Mouse (Mus musculus) cerebellum, adult 2 months (tissue): ENCODE results near the gene Pbx1.

Experiments
- CTCF ChIP-seq: fragments of 200-500 bp; IDR thresholded peaks from 2 replicates; pipeline ENCODE4 v1.5.1; 2011; ENCODE audit warnings: low read depth, mild to moderate bottlenecking, control low read depth, low read length, moderate library complexity, borderline replicate concordance; ENCODE audit not compliant: insufficient read depth
- POLR2A ChIP-seq: fragments of 200-500 bp; IDR thresholded peaks from 2 replicates; pipeline ENCODE4 v1.6.1; 2011; ENCODE audit warnings: low read length, control low read depth, borderline replicate concordance; ENCODE audit not compliant: insufficient read depth

DNA sequence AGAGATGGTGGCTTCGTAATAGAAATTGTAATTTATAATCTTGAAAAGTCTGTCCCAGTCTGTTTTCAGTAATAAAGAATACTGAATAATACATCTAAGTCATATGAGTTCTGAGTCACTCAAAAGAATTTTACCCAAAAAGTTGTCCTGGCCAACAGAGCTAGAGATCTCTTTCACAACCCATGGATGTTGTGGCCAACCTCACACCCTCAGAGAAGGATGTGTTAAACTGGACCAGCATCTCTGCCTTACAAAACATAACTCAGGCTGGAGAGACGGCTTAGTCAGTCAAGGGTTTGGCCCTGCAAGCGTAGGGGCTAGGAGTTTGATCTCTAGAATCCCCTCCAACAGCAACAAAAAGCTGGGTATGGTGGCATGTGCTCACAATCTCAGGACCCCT lies 171.7 kb downstream of the Pbx1 start:
- TF ChIP-seq POLR2A, result no peak
- no peak for TF ChIP-seq CTCF
